Mouse (Mus musculus) stomach, adult 2 months (tissue): ENCODE measurements around the gene Mphosph8. TPM values are rescaled to one million over a fixed set of nuclear protein-coding genes. Genes with fewer than 3 reads are reported as not detected.

ENCODE experiments used
- polyA plus RNA-seq: library from polyadenylated mRNA; depleted of rRNA; stranded (reverse); fragments of >200 nt; gene quantifications from 2 replicates; pipeline ENCODE4 v1.2.3, GENCODE M21; 2012; rRNA removed

Gene Mphosph8
- 0.39 and 0.87 TPM in 2 replicates for polyA plus RNA-seq

GRCm38 (mm10) chr14:56667969-56668802, at the start of gene Mphosph8:
Gene Mphosph8, plus strand, starts transcription at chr14:56668248.

Other genes starting within 250 kb of the Mphosph8 start
- gene Cenpj, start 92.8 kb upstream of the Mphosph8 start, polyA plus RNA-seq = 0.14 and 0.57 TPM in 2 replicates
- 1.1 and 1.7 TPM in 2 replicates for gene Parp4, start 92.6 kb upstream of the Mphosph8 start, polyA plus RNA-seq
- 0.96 and 1.5 TPM in 2 replicates for gene Pspc1, start 110.1 kb downstream of the Mphosph8 start, polyA plus RNA-seq
- 0.40 and 0.78 TPM in 2 replicates for gene Zmym5, start 143.5 kb downstream of the Mphosph8 start, polyA plus RNA-seq
- gene Zmym2, start 218.4 kb downstream of the Mphosph8 start, polyA plus RNA-seq = 0.78 and 2.0 TPM in 2 replicates